Mouse (Mus musculus) forebrain, embryonic 14.5 days (tissue): ENCODE results near the gene Hspa1b. TPM values are rescaled to one million over a fixed set of nuclear protein-coding genes. Genes with fewer than 3 reads are reported as not detected.
"Not testable (repeated sequence)": the region's sequence is repeated elsewhere in the genome, so short reads cannot be mapped to it uniquely, and the experiment has no call there.

Experiments
- ATAC-seq: fragments of 200-750 bp; cut with Nextera tagmentation; 2 replicates; pipeline ENCODE4 v1.8.0; 2017; ENCODE audit warnings: mild to moderate bottlenecking, moderate library complexity
- DNase-seq: peaks from one replicate; pipeline ENCODE4 v3.0.0-alpha.2; 2015; ENCODE audit warnings: low spot score
- H3K27ac ChIP-seq: fragments of 300-500 bp; sonication (generic); 2 replicates; pipeline ENCODE4 v1.5.1; 2014; ENCODE audit warnings: low read depth, mild to moderate bottlenecking, control low read depth, low read length, moderate library complexity
- H3K27me3 ChIP-seq: fragments of 300-500 bp; sonication (generic); replicated peaks from 2 replicates; pipeline ENCODE4 v1.6.1; 2014; ENCODE audit warnings: low read length, control low read depth, mixed read lengths; ENCODE audit not compliant: control insufficient read depth, insufficient read depth
- H3K36me3 ChIP-seq: fragments of 300-500 bp; sonication (generic); 2 replicates; pipeline ENCODE4 v1.6.1; 2014; ENCODE audit warnings: low read length, control low read depth; ENCODE audit not compliant: control insufficient read depth, insufficient read depth
- H3K4me1 ChIP-seq: fragments of 300-500 bp; sonication (generic); 2 replicates; pipeline ENCODE4 v1.6.1; 2014; ENCODE audit warnings: antibody characterized with exemption, low read length, control low read depth; ENCODE audit not compliant: control insufficient read depth, insufficient read depth
- H3K4me2 ChIP-seq: fragments of 300-500 bp; sonication (generic); 2 replicates; pipeline ENCODE4 v1.6.1; 2014; ENCODE audit warnings: mild to moderate bottlenecking, control low read depth, low read length
- H3K4me3 ChIP-seq: fragments of 300-500 bp; sonication (generic); 2 replicates; pipeline ENCODE4 v1.5.1; 2014; ENCODE audit warnings: low read depth, low read length, control low read depth
- H3K9ac ChIP-seq: fragments of 300-500 bp; sonication (generic); 2 replicates; pipeline ENCODE4 v1.6.1; 2014; ENCODE audit warnings: mild to moderate bottlenecking, low read length, control low read depth, moderate library complexity
- H3K9me3 ChIP-seq: fragments of 300-500 bp; sonication (generic); replicated peaks from 2 replicates; pipeline ENCODE4 v1.6.1; 2016; ENCODE audit warnings: low read length, control low read depth, mixed read lengths; ENCODE audit not compliant: control insufficient read depth
- WGBS: fragments of 180-500 bp; shearing (Covaris S2); extraction: QIAGEN DNeasy Blood & Tissue Kit; methylation state at CpG from one replicate; pipeline ENCODE4 v1.1.7; 2014; 5-methylcytosine and 5-hydroxymethylcytosine counted together
- polyA plus RNA-seq: library from polyadenylated mRNA; unstranded; fragments of >200 nt; fragmentation: Nextera tagmentation; extraction: Ambion mirVana; gene quantifications from 2 replicates; pipeline ENCODE4 v1.2.1, GENCODE M21; 2014

The Hspa1b gene
- polyA plus RNA-seq, 1 experiment from 2014 or later = not detected

DNA sequence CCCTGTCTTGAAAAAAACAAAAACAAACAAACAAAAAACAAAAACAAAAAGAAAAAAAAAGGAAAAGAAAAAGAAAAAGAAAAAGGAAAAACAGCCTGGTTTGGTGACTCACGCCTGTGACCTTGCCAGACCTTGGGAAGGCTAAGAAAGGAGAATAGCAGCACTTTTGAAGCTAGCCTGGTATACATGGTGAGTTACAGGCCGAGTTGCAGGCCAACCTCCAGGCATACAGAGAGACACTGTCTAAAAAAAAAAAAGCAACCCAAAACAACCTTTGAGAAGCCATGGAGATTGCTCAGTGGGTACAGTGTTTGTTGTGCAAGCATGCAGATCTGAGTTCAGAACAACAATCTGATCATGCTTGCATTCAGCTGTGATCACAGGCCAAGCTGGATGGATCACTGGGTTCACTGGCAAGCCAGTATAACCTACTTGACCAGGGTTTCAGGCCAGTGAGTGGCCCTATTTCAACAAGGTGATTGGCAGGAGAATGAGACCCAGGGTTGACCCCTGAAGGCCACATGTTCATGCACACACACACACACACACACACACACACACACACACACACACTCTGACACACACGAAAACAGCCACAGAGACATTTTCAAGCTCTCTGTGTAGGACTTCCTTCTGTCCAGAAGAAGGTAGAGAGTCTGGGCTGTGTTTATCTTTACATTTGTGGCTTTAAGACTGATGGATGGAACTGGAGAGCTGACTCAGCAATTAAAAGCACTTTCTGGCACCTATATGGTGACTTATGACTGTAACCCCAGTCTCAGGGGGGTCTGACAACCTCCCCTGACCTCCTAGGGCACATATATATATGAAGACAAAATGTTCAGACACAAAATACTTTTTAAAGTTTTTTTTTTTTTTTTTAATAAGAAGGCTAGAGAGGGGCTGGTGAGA is 16.8 kb upstream of the Hspa1b start:
- Histone ChIP-seq H3K36me3 (no peaks in the 10 kb centered on the region), H3K4me2 (no peak overlapping the region), H3K9me3 (no peaks in the 10 kb centered on the region), H3K27me3 (no peaks in the 10 kb centered on the region), H3K27ac (no peak overlapping the region), H3K4me3 (no peak overlapping the region), H3K9ac (no peak overlapping the region), H3K4me1 (peaks cover 6% of the 10 kb centered on the region)
- 83% methylated on average over 3 of the region's 3 CpGs for WGBS
- no peak for DNase-seq
- no peak for ATAC-seq

DNA sequence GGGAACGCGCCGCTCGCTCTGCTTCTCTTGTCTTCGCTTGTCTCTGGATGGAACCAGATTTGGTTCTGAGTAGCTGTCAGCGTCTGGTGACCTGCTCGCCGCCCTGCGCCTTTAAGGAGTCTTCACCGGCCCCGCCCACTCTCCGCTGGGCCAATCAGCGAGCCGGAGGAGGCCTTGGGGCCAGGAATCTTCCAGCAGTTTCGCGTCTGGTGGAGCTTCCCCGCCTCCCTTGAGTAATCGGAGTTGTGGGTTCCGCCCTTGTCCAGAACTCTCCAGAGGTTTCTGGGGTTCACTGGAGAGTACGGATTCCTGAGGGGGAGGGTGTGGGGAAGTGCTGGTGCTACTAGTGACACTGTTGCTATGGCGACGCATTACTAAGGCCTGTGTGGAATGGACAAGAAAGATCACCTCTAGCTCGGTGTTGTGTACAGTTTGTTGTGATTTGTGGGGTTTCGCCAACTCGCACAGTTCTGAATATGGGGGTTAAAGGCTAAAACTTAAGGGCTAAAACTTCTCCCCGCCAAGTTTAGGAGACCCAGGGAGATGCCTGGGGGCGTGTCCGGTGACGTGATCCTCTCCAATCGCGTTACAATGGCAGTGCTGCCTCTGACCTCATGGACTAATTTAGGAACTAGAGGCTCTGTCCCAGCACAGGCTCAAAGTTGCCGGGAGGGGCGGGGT is 13.2 kb upstream of the Hspa1b start, which contains the start of the genes Hspa1a and Hspa1l:
Gene Hspa1a (minus strand): TSS at position 88 of the 681 bp plus-strand sequence.
Gene Hspa1l (plus strand): TSS at position 635 of the 681 bp plus-strand sequence.
- H3K27me3 ChIP-seq = peaks cover 19% of the 10 kb centered on the region
- peak; percentile 68 for DNase-seq
- WGBS = 1% methylated on average over 26 of the region's 33 CpGs
- not testable (repeated sequence) for H3K4me1 ChIP-seq, H3K27ac ChIP-seq, H3K36me3 ChIP-seq, H3K9me3 ChIP-seq
- peak within 1 kb of the TSS; percentile 28 for H3K4me3 ChIP-seq
- peak; percentile 96 for ATAC-seq
- peak within 1 kb of the TSS; percentile 32; the same call in 1 of the 2 replicates for H3K9ac ChIP-seq
- peak within 1 kb of the TSS; percentile 77 for H3K4me2 ChIP-seq

DNA sequence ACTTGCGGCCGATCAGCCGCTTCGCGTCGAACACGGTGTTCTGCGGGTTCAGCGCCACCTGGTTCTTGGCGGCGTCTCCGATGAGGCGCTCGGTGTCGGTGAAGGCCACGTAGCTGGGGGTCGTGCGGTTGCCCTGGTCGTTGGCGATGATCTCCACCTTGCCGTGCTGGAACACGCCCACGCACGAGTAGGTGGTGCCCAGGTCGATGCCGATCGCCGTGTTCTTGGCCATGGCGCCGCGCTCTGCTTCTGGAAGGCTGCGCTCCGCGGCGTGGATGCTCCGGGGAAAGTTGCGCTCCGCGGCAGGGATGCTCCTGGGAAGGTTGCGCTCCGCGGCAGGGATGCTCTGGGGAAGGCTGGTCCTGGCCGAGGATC is 12.6 kb upstream of the Hspa1b start:
- ATAC-seq = peak; percentile 50; the same call in 1 of the 2 replicates
- peaks cover 19% of the 10 kb centered on the region for H3K27me3 ChIP-seq

DNA sequence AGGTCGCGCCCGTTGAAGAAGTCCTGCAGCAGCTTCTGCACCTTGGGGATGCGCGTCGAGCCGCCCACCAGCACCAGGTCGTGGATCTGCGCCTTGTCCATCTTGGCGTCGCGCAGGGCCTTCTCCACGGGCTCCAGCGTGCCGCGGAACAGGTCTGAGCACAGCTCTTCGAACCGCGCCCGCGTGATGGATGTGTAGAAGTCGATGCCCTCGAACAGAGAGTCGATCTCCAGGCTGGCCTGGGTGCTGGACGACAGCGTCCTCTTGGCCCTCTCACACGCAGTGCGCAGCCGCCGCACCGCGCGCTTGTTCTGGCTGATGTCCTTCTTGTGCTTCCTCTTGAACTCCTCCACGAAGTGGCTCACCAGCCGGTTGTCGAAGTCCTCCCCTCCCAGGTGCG is 11.8 kb upstream of the Hspa1b start:
- not testable (repeated sequence) for H3K27ac ChIP-seq, H3K4me2 ChIP-seq, H3K9me3 ChIP-seq, H3K4me3 ChIP-seq, ATAC-seq, H3K9ac ChIP-seq, DNase-seq, H3K4me1 ChIP-seq, H3K36me3 ChIP-seq
- H3K27me3 ChIP-seq = peaks cover 19% of the 10 kb centered on the region
- 46% methylated on average over 14 of the region's 37 CpGs for WGBS

More for the DNA sequence above, 12.6 kb upstream of the Hspa1b start:
- H3K27ac ChIP-seq, H3K4me1 ChIP-seq, H3K9me3 ChIP-seq, H3K36me3 ChIP-seq, H3K9ac ChIP-seq, DNase-seq: not testable (repeated sequence)
- Histone ChIP-seq H3K4me3 (peak overlapping the region; percentile 28), H3K4me2 (peak overlapping the region; percentile 77)
- WGBS = 1% methylated on average over 14 of the region's 43 CpGs

DNA sequence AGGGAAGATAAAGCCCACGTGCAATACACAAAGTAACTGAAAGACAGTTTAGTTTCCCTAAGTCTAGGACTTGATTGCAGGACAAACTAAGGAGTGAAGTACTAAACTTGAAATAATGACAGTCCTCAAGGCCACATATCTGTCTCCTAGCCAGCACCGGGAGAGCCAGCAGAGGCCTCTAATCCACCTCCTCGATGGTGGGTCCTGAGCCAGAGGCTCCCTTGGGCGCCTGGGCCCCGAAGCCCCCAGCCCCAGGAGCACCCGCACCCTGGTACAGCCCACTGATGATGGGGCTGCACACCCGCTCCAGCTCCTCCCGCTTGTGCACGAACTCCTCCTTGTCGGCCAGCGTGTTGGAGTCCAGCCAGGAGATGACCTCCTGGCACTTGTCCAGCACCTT is 10.8 kb upstream of the Hspa1b start, which contains the start of gene Gm20481:
Gene Gm20481 (plus strand): TSS at position 91 of the 400 bp plus-strand sequence.
- H3K9ac ChIP-seq, H3K4me2 ChIP-seq, H3K4me3 ChIP-seq, DNase-seq, ATAC-seq, H3K36me3 ChIP-seq, H3K27ac ChIP-seq, H3K4me1 ChIP-seq, H3K9me3 ChIP-seq: not testable (repeated sequence)
- H3K27me3 ChIP-seq = peaks cover 19% of the 10 kb centered on the region
- WGBS = 79% methylated on average over 6 of the region's 11 CpGs

DNA sequence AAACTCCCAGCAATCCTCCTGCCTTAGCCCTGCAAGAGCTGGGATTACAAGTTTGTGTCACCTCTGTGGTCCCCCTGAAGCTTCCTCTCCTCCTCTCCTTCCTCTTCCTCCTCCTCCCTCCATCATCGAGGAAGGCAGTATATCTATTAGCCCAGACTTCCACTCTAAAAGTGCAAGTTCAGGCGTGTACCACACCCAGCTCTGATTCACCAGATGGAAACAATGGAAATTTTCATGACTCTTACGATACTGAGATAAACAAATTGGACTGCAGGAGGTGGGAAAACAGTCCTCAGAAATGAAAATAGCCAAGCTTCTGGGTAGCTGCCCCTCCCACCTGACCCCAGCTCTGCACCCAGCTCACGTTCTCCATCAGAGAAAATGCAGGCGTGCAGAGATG is 6.6 kb upstream of the Hspa1b start:
- H3K36me3 ChIP-seq = no peaks in the 10 kb centered on the region
- DNase-seq (no peak), ATAC-seq (no peak)
- 84% methylated on average over 5 of the region's 5 CpGs for whole genome bisulfite sequencing
- no peak overlapping the region for H3K4me3 ChIP-seq
- H3K9ac ChIP-seq = no peak overlapping the region
- H3K27ac ChIP-seq = no peak overlapping the region
- H3K9me3 ChIP-seq = no peaks in the 10 kb centered on the region
- H3K4me2 ChIP-seq = no peak overlapping the region
- no peaks in the 10 kb centered on the region for H3K4me1 ChIP-seq
- H3K27me3 ChIP-seq = peaks cover 19% of the 10 kb centered on the region

DNA sequence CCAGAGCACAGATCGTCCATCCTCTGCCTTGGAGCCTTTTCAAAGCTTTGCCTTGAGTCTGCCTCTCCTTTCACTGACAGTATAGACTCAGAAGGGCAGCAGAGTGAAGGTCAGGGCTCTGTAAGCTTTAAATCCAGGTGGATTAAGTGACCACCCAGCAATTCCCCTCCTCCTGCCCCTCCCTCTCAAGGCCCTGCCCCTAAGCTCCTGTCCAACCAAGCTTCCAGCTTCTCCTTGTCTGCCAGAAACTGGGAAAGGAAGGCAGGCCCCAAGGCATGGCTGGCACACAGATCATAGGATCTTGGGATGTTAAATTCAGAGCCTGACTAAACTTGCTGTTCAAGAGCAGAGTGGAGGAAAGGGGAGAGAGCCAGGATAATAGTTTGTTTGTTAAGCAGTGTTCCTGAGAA is 5.6 kb upstream of the Hspa1b start:
- ATAC-seq = no peak
- H3K4me1 ChIP-seq = no peaks in the 10 kb centered on the region; the same call in 1 of the 2 replicates
- peaks cover 16% of the 10 kb centered on the region for H3K27me3 ChIP-seq
- no peaks in the 10 kb centered on the region for H3K9me3 ChIP-seq
- H3K4me3 ChIP-seq = no peak overlapping the region
- H3K27ac ChIP-seq = no peak overlapping the region
- WGBS = 6% methylated on average over 1 of the region's 1 CpGs
- no peak for DNase-seq
- H3K9ac ChIP-seq = no peak overlapping the region
- H3K36me3 ChIP-seq = no peaks in the 10 kb centered on the region
- H3K4me2 ChIP-seq = no peak overlapping the region

DNA sequence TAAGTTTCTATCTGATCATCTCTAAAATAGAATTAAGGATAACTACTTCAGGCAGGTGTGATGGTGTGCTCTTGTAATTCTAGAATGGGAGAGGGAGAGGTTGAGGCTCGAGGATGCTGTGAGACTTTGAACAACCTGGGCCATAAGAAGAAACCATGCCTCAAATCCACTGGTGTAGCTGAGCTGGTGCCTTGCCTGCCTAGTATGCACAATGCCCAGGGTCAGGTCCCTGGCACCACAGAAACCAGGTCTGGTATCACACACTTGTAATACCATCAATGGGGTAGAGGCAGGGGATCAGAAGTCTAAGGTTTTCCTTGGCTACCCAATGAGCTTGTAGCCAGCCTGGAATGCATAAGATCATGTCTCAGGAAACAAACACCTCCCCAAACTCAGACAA is 3.8 kb upstream of the Hspa1b start:
- Histone ChIP-seq H3K27me3 (no peaks in the 10 kb centered on the region; the same call in 1 of the 2 replicates), H3K4me2 (no peak overlapping the region), H3K4me3 (no peak overlapping the region), H3K4me1 (no peaks in the 10 kb centered on the region; the same call in 1 of the 2 replicates), H3K36me3 (no peaks in the 10 kb centered on the region), H3K9ac (no peak overlapping the region), H3K27ac (no peak overlapping the region), H3K9me3 (no peaks in the 10 kb centered on the region)
- ATAC-seq (no peak), DNase-seq (no peak)
- 57% methylated on average over 1 of the region's 1 CpGs for WGBS
